Mouse (Mus musculus) kidney, postnatal 25 days (tissue): ENCODE data around the gene Tmem258.

Source experiments
- DNase-seq, 2 experiments: peaks; one replicate each; pipeline ENCODE4 v3.0.0; 2021; ENCODE audit warnings: mixed read lengths in 2 of 2

The Tmem258 gene

GRCm38 (mm10) chr19:10224637-10225453, 21.0 kb downstream of the Tmem258 start:
- DNase-seq: no peak

GRCm38 (mm10) chr19:10225767-10226166, 22.0 kb downstream of the Tmem258 start:
- peak; percentile 64 to 74 for DNase-seq

- peak; percentile 57 to 67 for DNase-seq
These were observed 27.2 kb downstream of the Tmem258 start for GRCm38 (mm10) chr19:10231016-10231415.

- no peak for DNase-seq
These were observed 28.1 kb downstream of the Tmem258 start for GRCm38 (mm10) chr19:10231871-10232270.

GRCm38 (mm10) chr19:10232327-10233017, 28.7 kb downstream of the Tmem258 start:
- DNase-seq: no peak

GRCm38 (mm10) chr19:10235784-10236565, 32.2 kb downstream of the Tmem258 start:
- DNase-seq: peak; percentile 71 to 83

GRCm38 (mm10) chr19:10238477-10238876, 34.7 kb downstream of the Tmem258 start:
- no peak for DNase-seq

GRCm38 (mm10) chr19:10239419-10239818, 35.6 kb downstream of the Tmem258 start:
- DNase-seq: no peak

GRCm38 (mm10) chr19:10239975-10240653, 36.3 kb downstream of the Tmem258 start:
- DNase-seq: no peak

- DNase-seq: peak; percentile 77 to 84
These were observed 37.0 kb downstream of the Tmem258 start, which contains the start of gene Myrf for GRCm38 (mm10) chr19:10240654-10241305. Gene Myrf, minus strand, starts transcription at chr19:10240748.

GRCm38 (mm10) chr19:10242916-10243315, 39.1 kb downstream of the Tmem258 start:
- DNase-seq: no peak

- peak; percentile 75 to 81 for DNase-seq
These were observed 40.4 kb downstream of the Tmem258 start for GRCm38 (mm10) chr19:10244183-10244582.

- DNase-seq: no peak
These were observed 43.4 kb downstream of the Tmem258 start for GRCm38 (mm10) chr19:10247165-10247564.

GRCm38 (mm10) chr19:10248128-10248527, 44.3 kb downstream of the Tmem258 start:
- DNase-seq: no peak
